Mouse (Mus musculus) ES-E14 (cell line): ENCODE measurements around the gene Ifngr1. TPM values are rescaled to one million over a fixed set of nuclear protein-coding genes. Genes with fewer than 3 reads are reported as not detected.

Experiments
- DNase-seq: peaks from one replicate; pipeline ENCODE4 v3.0.0-alpha.2; 2013; ENCODE audit warnings: low read depth, low spot score
- H3K27ac ChIP-seq: 2 replicates; pipeline ENCODE4 v1.5.1; 2012; ENCODE audit warnings: low read depth, mild to moderate bottlenecking, low read length, moderate library complexity, mixed read lengths; ENCODE audit not compliant: poor library complexity, insufficient read depth, severe bottlenecking
- H3K36me3 ChIP-seq: 2 replicates; pipeline ENCODE4 v1.6.1; 2012; ENCODE audit warnings: mild to moderate bottlenecking, low read length, moderate library complexity, mixed read lengths; ENCODE audit not compliant: control insufficient read depth, poor library complexity, insufficient read depth, severe bottlenecking
- H3K4me1 ChIP-seq, 2 experiments: fragments of 150-350 bp in 1 of 2; sonication (generic) in 1 of 2; 2 replicates each; pipeline ENCODE4 v1.6.1; 2012; ENCODE audit warnings: low read length in 2 of 2, mild to moderate bottlenecking in 1 of 2, mixed read lengths in 1 of 2; ENCODE audit not compliant: control insufficient read depth in 2 of 2, insufficient read depth in 2 of 2, poor library complexity in 1 of 2
- H3K4me3 ChIP-seq, 2 experiments: fragments of 150-350 bp in 1 of 2; sonication (generic) in 1 of 2; 2 replicates each; pipeline ENCODE4 v1.5.1; 2012; ENCODE audit warnings: low read length in 2 of 2, low read depth in 1 of 2, mild to moderate bottlenecking in 1 of 2, mixed read lengths in 1 of 2; ENCODE audit not compliant: insufficient read depth in 1 of 2, poor library complexity in 1 of 2, severe bottlenecking in 1 of 2
- H3K9ac ChIP-seq: 2 replicates; pipeline ENCODE4 v1.6.1; 2012; ENCODE audit warnings: low read depth, mild to moderate bottlenecking, low read length, mixed read lengths; ENCODE audit not compliant: poor library complexity, insufficient read depth, severe bottlenecking
- H3K9me3 ChIP-seq: fragments of 150-350 bp; sonication (generic); 2 replicates; pipeline ENCODE4 v1.6.1; 2012; ENCODE audit warnings: low read depth, mild to moderate bottlenecking, low read length; ENCODE audit not compliant: control insufficient read depth, insufficient read depth
- CHD2 ChIP-seq: IDR thresholded peaks from 2 replicates; pipeline ENCODE4 v1.6.1; 2014; ENCODE audit warnings: mild to moderate bottlenecking, low read depth, low read length, inconsistent platforms
- HCFC1 ChIP-seq: IDR thresholded peaks from 2 replicates; pipeline ENCODE4 v1.6.1; 2012; ENCODE audit warnings: low read length, inconsistent platforms, borderline replicate concordance; ENCODE audit not compliant: insufficient read depth
- MAFK ChIP-seq: IDR thresholded peaks from 2 replicates; pipeline ENCODE4 v1.6.1; 2014; ENCODE audit warnings: mild to moderate bottlenecking, low read depth, low read length, inconsistent platforms; ENCODE audit not compliant: insufficient read depth
- ZC3H11A ChIP-seq: IDR thresholded peaks from 2 replicates; pipeline ENCODE4 v1.6.1; 2012; ENCODE audit warnings: low read depth, mild to moderate bottlenecking, inconsistent platforms, low read length, borderline replicate concordance
- ZNF384 ChIP-seq: IDR thresholded peaks from 2 replicates; pipeline ENCODE4 v1.6.1; 2012; ENCODE audit warnings: low read depth, low read length, inconsistent platforms
- in situ Hi-C, 2 experiments: fragments of 600-800 bp; cut with MboI; formaldehyde crosslinking; loops; one replicate each; pipeline ENCODE4 v1.15.1; 2025; ENCODE audit warnings: low sequenced_read_pairs in 2 of 2, inconsistent platforms in 1 of 2; ENCODE audit not compliant: unreplicated experiment in 2 of 2
- total RNA-seq: library from RNA; depleted of rRNA; stranded (reverse); fragments of 300-350 nt; gene quantifications from 2 replicates; pipeline ENCODE4 v1.2.3, GENCODE M21; 2012

Ifngr1 gene
- total RNA-seq, 1 experiment, result 8.3 TPM

GRCm38 (mm10) chr10:19578409-19578986 lies 13.3 kb upstream of the Ifngr1 start:
- DNase-seq, result no peak
- H3K9ac ChIP-seq, result no peak overlapping the region
- no peak overlapping the region for H3K4me3 ChIP-seq
- no peak overlapping the region for H3K27ac ChIP-seq
- in situ Hi-C loops, result no loop called here
- H3K9me3 ChIP-seq, result no peaks in the 10 kb centered on the region
- H3K36me3 ChIP-seq, result no peaks in the 10 kb centered on the region
- no peaks in the 10 kb centered on the region for H3K4me1 ChIP-seq
- no peak for TF ChIP-seq ZC3H11A

- no peak for DNase-seq
- Histone ChIP-seq H3K4me3 (no peak overlapping the region), H3K9ac (no peak overlapping the region), H3K36me3 (no peaks in the 10 kb centered on the region), H3K27ac (no peak overlapping the region), H3K4me1 (no peaks in the 10 kb centered on the region), H3K9me3 (no peaks in the 10 kb centered on the region)
- in situ Hi-C loops, result no loop called here
- TF ChIP-seq ZC3H11A (no peak), MAFK (no peak), CHD2 (no peak), ZNF384 (no peak), HCFC1 (no peak)
These were observed 11.1 kb upstream of the Ifngr1 start for GRCm38 (mm10) chr10:19580660-19581059.

GRCm38 (mm10) chr10:19581844-19582582 lies 9.7 kb upstream of the Ifngr1 start:
- DNase-seq, result no peak
- in situ Hi-C loops, result no loop called here

GRCm38 (mm10) chr10:19582806-19583430 lies 8.8 kb upstream of the Ifngr1 start:
- no peaks in the 10 kb centered on the region for H3K4me1 ChIP-seq
- H3K4me3 ChIP-seq, result no peak overlapping the region
- in situ Hi-C loops, result no loop called here
- no peak overlapping the region for H3K9ac ChIP-seq
- no peak for TF ChIP-seq HCFC1
- no peak for TF ChIP-seq MAFK
- no peak for TF ChIP-seq ZC3H11A
- no peak for TF ChIP-seq ZNF384
- no peak for TF ChIP-seq CHD2
- no peaks in the 10 kb centered on the region for H3K36me3 ChIP-seq
- H3K27ac ChIP-seq, result no peak overlapping the region
- DNase-seq, result no peak
- H3K9me3 ChIP-seq, result no peaks in the 10 kb centered on the region

More at GRCm38 (mm10) chr10:19581844-19582582, 9.7 kb upstream of the Ifngr1 start:
- Histone ChIP-seq H3K9ac (no peak overlapping the region), H3K4me3 (no peak overlapping the region), H3K4me1 (no peaks in the 10 kb centered on the region), H3K27ac (no peak overlapping the region), H3K9me3 (no peaks in the 10 kb centered on the region), H3K36me3 (no peaks in the 10 kb centered on the region)
- peak; percentile 84 for TF ChIP-seq ZNF384
- TF ChIP-seq HCFC1, result no peak
